In genomic region chr19:4012432-4013022, GRCm38 (mm10) we compare ENCODE assay signal across 8 mouse cellular contexts. TPM values are rescaled to one million over a fixed set of nuclear protein-coding genes. Genes with fewer than 3 reads are reported as not detected.
DNase-seq lines count a peak whose midpoint lies in the region; ATAC-seq lines count a peak whose summit lies in the region.

Gene Ndufv1 (minus strand): TSS chr19:4012806.

- peak within 1 kb of the TSS; percentile 83 for H3K4me2 ChIP-seq in heart, embryonic 14.5 days (ENCODE audit: low read length)
- H3K4me2 ChIP-seq in liver, embryonic 13.5 days = peak within 1 kb of the TSS; percentile 79
- H3K4me2 ChIP-seq in stomach, embryonic 16.5 days (ENCODE audit: low read depth, low read length) = peak within 1 kb of the TSS; percentile 72

- WGBS in heart, embryonic 14.5 days = 0% methylated on average over 45 of the region's 45 CpGs
- WGBS in liver, embryonic 13.5 days (ENCODE audit: insufficient replicate concordance) = under 1% methylated on average over 45 of the region's 45 CpGs
- under 1% methylated on average over 45 of the region's 45 CpGs for WGBS in stomach, embryonic 16.5 days

- peak; percentile 96 for DNase-seq in c-Kit-negative CD71-positive TER-119-positive erythroid progenitor cells, embryonic 14.5 days (ENCODE audit: low read depth, low spot score)
- peak; percentile 99 for DNase-seq in fibroblast of lung, adult 2 months (ENCODE audit: low read depth)
- peak; percentile 99 for DNase-seq in kidney, postnatal 14 days
- peak; percentile 97 for DNase-seq in liver, embryonic 13.5 days
- peak; percentile 97 for DNase-seq in neural tube, embryonic 10.5 days (ENCODE audit: extremely low spot score, low spot score)

- H3K9ac ChIP-seq in heart, embryonic 14.5 days (ENCODE audit: low read length) = peak within 1 kb of the TSS; percentile 95
- peak within 1 kb of the TSS; percentile 86 for H3K9ac ChIP-seq in liver, embryonic 13.5 days
- peak within 1 kb of the TSS; percentile 79 for H3K9ac ChIP-seq in stomach, embryonic 16.5 days (ENCODE audit: low read length)

- peaks cover 37% of the 10 kb centered on the region for H3K36me3 ChIP-seq in heart, embryonic 14.5 days (ENCODE audit: control insufficient read depth, insufficient read depth, low read length)
- peaks cover 34% of the 10 kb centered on the region for H3K36me3 ChIP-seq in liver, embryonic 13.5 days
- peaks cover 8% of the 10 kb centered on the region; the same call in 1 of the 2 replicates for H3K36me3 ChIP-seq in stomach, embryonic 16.5 days (ENCODE audit: control insufficient read depth, insufficient read depth, low read length)

- H3K27me3 ChIP-seq in heart, embryonic 14.5 days (ENCODE audit: control insufficient read depth, insufficient read depth, low read length) = no peaks in the 10 kb centered on the region
- H3K27me3 ChIP-seq in liver, embryonic 13.5 days = no peaks in the 10 kb centered on the region
- no peaks in the 10 kb centered on the region for H3K27me3 ChIP-seq in stomach, embryonic 16.5 days (ENCODE audit: control insufficient read depth, insufficient read depth, low read length)

- H3K4me1 ChIP-seq in heart, embryonic 14.5 days (ENCODE audit: control insufficient read depth in 2 of 2, insufficient read depth in 2 of 2, low read length in 2 of 2) = peaks cover 4 to 17% of the 10 kb centered on the region in 2 experiments
- peaks cover 48% of the 10 kb centered on the region for H3K4me1 ChIP-seq in liver, embryonic 13.5 days (replicated peaks)
- peaks cover 13% of the 10 kb centered on the region for H3K4me1 ChIP-seq in stomach, embryonic 16.5 days (ENCODE audit: control insufficient read depth, insufficient read depth, low read length)

- ATAC-seq in CD4-positive, CD25-positive, alpha-beta regulatory T cell, adult 4 months = peak; percentile 99
- ATAC-seq in heart, embryonic 14.5 days (ENCODE audit: insufficient number of reproducible peaks, insufficient read depth, low FRiP score, low read depth) = peak; percentile 97
- ATAC-seq in liver, embryonic 13.5 days (ENCODE audit: low read depth) = peak; percentile 98
- peak; percentile 99 for ATAC-seq in stomach, embryonic 16.5 days (ENCODE audit: insufficient read depth, low FRiP score)

- H3K4me3 ChIP-seq in heart, embryonic 14.5 days (ENCODE audit: control insufficient read depth in 1 of 2, insufficient read depth in 1 of 2, low read depth in 1 of 2, low read length in 2 of 2) = peak within 1 kb of the TSS; percentile 90 to 97
- peak within 1 kb of the TSS; percentile 85 for H3K4me3 ChIP-seq in liver, embryonic 13.5 days (replicated peaks)
- peak within 1 kb of the TSS; percentile 89 for H3K4me3 ChIP-seq in stomach, embryonic 16.5 days (replicated peaks; ENCODE audit: low read length)

- no peaks in the 10 kb centered on the region for H3K9me3 ChIP-seq in heart, embryonic 14.5 days (ENCODE audit: control insufficient read depth, low read length)
- no peaks in the 10 kb centered on the region for H3K9me3 ChIP-seq in liver, embryonic 13.5 days (replicated peaks)
- no peaks in the 10 kb centered on the region for H3K9me3 ChIP-seq in stomach, embryonic 16.5 days (replicated peaks; ENCODE audit: control insufficient read depth, low read length)

- H3K27ac ChIP-seq in heart, embryonic 14.5 days (replicated peaks in 1 of 2; ENCODE audit: control insufficient read depth in 1 of 2, insufficient read depth in 1 of 2, low read depth in 2 of 2, low read length in 2 of 2) = peak within 1 kb of the TSS; percentile 81 to 83
- H3K27ac ChIP-seq in liver, embryonic 13.5 days = peak within 1 kb of the TSS; percentile 81
- H3K27ac ChIP-seq in stomach, embryonic 16.5 days (ENCODE audit: low read length) = peak within 1 kb of the TSS; percentile 24; the same call in 1 of the 2 replicates

RNA-seq across cellular contexts. Expression of gene Ndufv1, which starts in this region (rescaled TPM):
- 100 to 1,000 TPM; 109 to 164 TPM for polyA plus RNA-seq in CD4-positive, CD25-positive, alpha-beta regulatory T cell, adult 4 months (2017; shearing (Covaris generic))
- polyA plus RNA-seq in heart, embryonic 14.5 days (2014; fragmentation: Nextera tagmentation; extraction: Ambion mirVana) = 552 and 561 TPM in 2 replicates
- polyA plus RNA-seq in liver, embryonic 13.5 days (2015; fragmentation: Nextera tagmentation; extraction: Ambion mirVana) = 171 and 174 TPM in 2 replicates
- 222 and 223 TPM in 2 replicates for polyA plus RNA-seq in stomach, embryonic 16.5 days (2015; fragmentation: Nextera tagmentation; extraction: Ambion mirVana)

Comparison
In these comparisons a context has a peak if more than half of its experiments do, and no peak if none do; other contexts are left out.
1. Peak in every context shown above with its lines: DNase-seq, ATAC-seq, H3K4me3 ChIP-seq and H3K27ac ChIP-seq.
2. H3K27ac ChIP-seq: peak in every context shown above with its lines; median percentile 82 in heart, embryonic 14.5 days; 81 in liver, embryonic 13.5 days; 24 in stomach, embryonic 16.5 days.